Mouse (Mus musculus): ENCODE results near the gene Alox12e. TPM values are rescaled to one million over a fixed set of nuclear protein-coding genes. Genes with fewer than 3 reads are reported as not detected.
A peak's percentile ranks its signal among the peaks of the same experiment; 100 is the strongest.

Alox12e gene
- total RNA-seq, 2 experiments from 2014 or later: not detected

GRCm38 (mm10) chr11:70288102-70288501, 34.3 kb downstream of the Alox12e start:
- no peak for DNase-seq (ENCODE audit: low spot score in 2 of 2)

- no peak for DNase-seq (ENCODE audit: low spot score in 2 of 2)
Measured at GRCm38 (mm10) chr11:70285686-70286085, 36.7 kb downstream of the Alox12e start.

GRCm38 (mm10) chr11:70284757-70285156, 37.7 kb downstream of the Alox12e start:
- DNase-seq (ENCODE audit: low spot score in 2 of 2): no peak

- DNase-seq (ENCODE audit: low spot score in 2 of 2): no peak
Measured at GRCm38 (mm10) chr11:70283666-70284065, 38.8 kb downstream of the Alox12e start.

- DNase-seq (ENCODE audit: low spot score in 2 of 2): peak in 1 of 2 experiments; percentile 14
Measured at GRCm38 (mm10) chr11:70280441-70280840, 42.0 kb downstream of the Alox12e start.

GRCm38 (mm10) chr11:70278961-70279360, 43.5 kb downstream of the Alox12e start:
- DNase-seq (ENCODE audit: low spot score in 2 of 2): no peak

- DNase-seq (ENCODE audit: low spot score in 2 of 2): peak in 1 of 2 experiments; percentile 20
Measured at GRCm38 (mm10) chr11:70271641-70272040, 50.8 kb downstream of the Alox12e start.

- DNase-seq (ENCODE audit: low spot score in 2 of 2): no peak
Measured at GRCm38 (mm10) chr11:70266405-70266804, 56.0 kb downstream of the Alox12e start.

GRCm38 (mm10) chr11:70265819-70266218, 56.6 kb downstream of the Alox12e start:
- DNase-seq (ENCODE audit: low spot score in 2 of 2): no peak

Other genes with a start within 250 kb of the Alox12e start
- gene Asgr2, start 230.0 kb downstream of the Alox12e start, total RNA-seq (2021): not detected
- gene Mgl2, start 192.3 kb downstream of the Alox12e start, total RNA-seq (2021): 1 to 10 TPM in 1 of 2 experiments, under 1 TPM in 1; 0.55 to 1.2 TPM
- 1 to 10 TPM; 1.1 to 2.3 TPM for gene Clec10a, start 166.4 kb downstream of the Alox12e start, total RNA-seq (2021)
- 10 to 100 TPM; 26.1 to 32.9 TPM for gene Slc16a11, start 109.9 kb downstream of the Alox12e start, total RNA-seq (2021)
- gene Slc16a13, start 101.6 kb downstream of the Alox12e start, total RNA-seq (2021): 10 to 100 TPM in 1 of 2 experiments, 1 to 10 TPM in 1; 9.3 to 12.6 TPM
- gene Bcl6b, start 92.8 kb downstream of the Alox12e start, total RNA-seq (2021): 1 to 10 TPM; 2.7 to 2.9 TPM
- 10 to 100 TPM; 42.3 to 47.7 TPM for gene 0610010K14Rik, start 84.7 kb downstream of the Alox12e start, total RNA-seq (2021)
- gene Gm21988, start 82.8 kb downstream of the Alox12e start, total RNA-seq (2021): 1 to 10 TPM; 7.2 to 7.9 TPM
- 100 to 1,000 TPM; 280 to 324 TPM for gene Rnasek, start 82.8 kb downstream of the Alox12e start, total RNA-seq (2021)
- gene Alox12, start 67.3 kb downstream of the Alox12e start, total RNA-seq (2021): under 1 TPM in 1 of 2 experiments, not detected in 1; 0.48 TPM
- gene Alox15, start 29.4 kb upstream of the Alox12e start, total RNA-seq (2021): not detected
- gene Pelp1, start 87.4 kb upstream of the Alox12e start, total RNA-seq (2021): 10 to 100 TPM; 38.5 to 39.6 TPM
- gene Arrb2, start 110.0 kb upstream of the Alox12e start, total RNA-seq (2021): 10 to 100 TPM; 94.0 to 95.9 TPM
- 10 to 100 TPM; 12.9 to 17.9 TPM for gene Med11, start 129.3 kb upstream of the Alox12e start, total RNA-seq (2021)
- gene Zmynd15, start 136.8 kb upstream of the Alox12e start, total RNA-seq (2021): 1 to 10 TPM in 1 of 2 experiments, under 1 TPM in 1; 0.62 to 1.2 TPM
- gene Cxcl16, start 137.4 kb upstream of the Alox12e start, total RNA-seq (2021): under 1 TPM; 0.62 to 0.78 TPM
- gene Tm4sf5, start 182.6 kb upstream of the Alox12e start, total RNA-seq (2021): 1 to 10 TPM in 1 of 2 experiments, not detected in 1; 1.0 TPM
- gene Vmo1, start 192.0 kb upstream of the Alox12e start, total RNA-seq (2021): not detected
- not detected for gene Gltpd2, start 196.6 kb upstream of the Alox12e start, total RNA-seq (2021)
- gene Psmb6, start 202.7 kb upstream of the Alox12e start, total RNA-seq (2021): 100 to 1,000 TPM; 198 to 203 TPM
- not detected for gene Gm40193, start 210.3 kb upstream of the Alox12e start, total RNA-seq (2021)
- gene Pld2, start 217.4 kb upstream of the Alox12e start, total RNA-seq (2021): 10 to 100 TPM; 21.9 to 24.5 TPM
- 100 to 1,000 TPM; 350 to 366 TPM for gene Mink1, start 240.3 kb upstream of the Alox12e start, total RNA-seq (2021)